Mouse (Mus musculus) lung, embryonic 16.5 days (tissue): ENCODE measurements around the gene Pcmt1. TPM values are rescaled to one million over a fixed set of nuclear protein-coding genes. Genes with fewer than 3 reads are reported as not detected.

Experiments
- ATAC-seq: fragments of 200-750 bp; cut with Nextera tagmentation; 2 replicates; pipeline ENCODE4 v1.8.0; 2017; ENCODE audit warnings: low read depth, mild to moderate bottlenecking, moderate library complexity
- H3K27ac ChIP-seq: fragments of 300-500 bp; sonication (generic); 2 replicates; pipeline ENCODE4 v1.5.1; 2014; ENCODE audit warnings: mild to moderate bottlenecking, control low read depth, low read length
- H3K27me3 ChIP-seq: fragments of 300-500 bp; sonication (generic); 2 replicates; pipeline ENCODE4 v1.6.1; 2014; ENCODE audit warnings: low read depth, low read length, mixed read lengths; ENCODE audit not compliant: control insufficient read depth, insufficient read depth
- H3K36me3 ChIP-seq: fragments of 300-500 bp; sonication (generic); 2 replicates; pipeline ENCODE4 v1.6.1; 2014; ENCODE audit warnings: low read length; ENCODE audit not compliant: control insufficient read depth, insufficient read depth
- H3K4me1 ChIP-seq: fragments of 300-500 bp; sonication (generic); replicated peaks from 2 replicates; pipeline ENCODE4 v1.6.1; 2014; ENCODE audit warnings: low read length, mixed read lengths; ENCODE audit not compliant: control insufficient read depth, insufficient read depth
- H3K4me2 ChIP-seq: fragments of 300-500 bp; sonication (generic); 2 replicates; pipeline ENCODE4 v1.6.1; 2014; ENCODE audit warnings: low read depth, low read length, control low read depth
- H3K4me3 ChIP-seq: fragments of 300-500 bp; sonication (generic); 2 replicates; pipeline ENCODE4 v1.5.1; 2014; ENCODE audit warnings: mild to moderate bottlenecking, low read length, control low read depth
- H3K9ac ChIP-seq: fragments of 300-500 bp; sonication (generic); 2 replicates; pipeline ENCODE4 v1.6.1; 2014; ENCODE audit warnings: low read length, control low read depth
- H3K9me3 ChIP-seq: fragments of 300-500 bp; sonication (generic); 2 replicates; pipeline ENCODE4 v1.6.1; 2016; ENCODE audit warnings: low read length; ENCODE audit not compliant: control insufficient read depth
- WGBS: fragments of 180-500 bp; shearing (Covaris S2); extraction: QIAGEN DNeasy Blood & Tissue Kit; methylation state at CpG from one replicate; pipeline ENCODE4 v1.1.7; 2014; 5-methylcytosine and 5-hydroxymethylcytosine counted together
- polyA plus RNA-seq: library from polyadenylated mRNA; unstranded; fragments of >200 nt; fragmentation: Nextera tagmentation; extraction: Ambion mirVana; gene quantifications from 2 replicates; pipeline ENCODE4 v1.2.1, GENCODE M21; 2015

Pcmt1 gene
- polyA plus RNA-seq, 1 experiment from 2014 or later: 126 TPM

DNA sequence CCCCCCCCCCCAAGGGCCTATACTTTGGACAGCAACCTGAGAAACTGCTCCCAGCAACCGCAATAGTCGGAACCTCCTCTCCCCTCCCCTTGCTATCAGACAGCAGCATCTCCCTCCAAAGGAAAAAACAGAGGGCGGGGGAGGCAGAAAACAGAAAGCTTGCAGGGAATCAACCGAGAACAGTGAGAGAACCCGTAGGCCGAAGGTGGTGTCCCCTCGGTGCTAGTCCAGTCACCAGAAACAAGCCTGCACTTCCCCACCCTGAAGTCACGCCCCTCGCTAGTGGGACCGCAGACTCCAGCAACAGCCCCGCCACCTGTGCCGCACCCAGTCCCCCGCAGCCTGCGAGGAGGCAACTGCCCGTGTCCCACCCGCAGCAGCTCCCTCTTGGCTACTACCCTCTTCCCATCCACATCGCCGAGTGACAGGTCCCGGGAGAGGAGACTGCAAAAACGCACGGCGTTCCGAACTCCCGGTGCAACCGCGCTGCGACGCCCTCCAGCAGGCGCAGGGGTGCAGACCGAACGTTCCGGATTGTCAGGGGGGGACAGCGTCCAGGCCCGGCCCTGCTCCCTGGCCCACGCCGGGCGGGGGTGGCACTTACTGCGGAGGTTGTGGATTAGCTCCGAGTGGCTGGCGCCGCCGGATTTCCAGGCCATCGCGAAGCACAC, 18.3 kb downstream of the Pcmt1 start:
- Histone ChIP-seq H3K36me3 (no peaks in the 10 kb centered on the region), H3K9me3 (no peaks in the 10 kb centered on the region), H3K9ac (peak overlapping the region; percentile 97), H3K4me2 (peak overlapping the region; percentile 91), H3K27me3 (no peaks in the 10 kb centered on the region), H3K27ac (peak overlapping the region; percentile 88), H3K4me1 (peaks cover 13% of the 10 kb centered on the region), H3K4me3 (peak overlapping the region; percentile 99)
- ATAC-seq: peak; percentile 85
- 2% methylated on average over 36 of the region's 44 CpGs for WGBS

DNA sequence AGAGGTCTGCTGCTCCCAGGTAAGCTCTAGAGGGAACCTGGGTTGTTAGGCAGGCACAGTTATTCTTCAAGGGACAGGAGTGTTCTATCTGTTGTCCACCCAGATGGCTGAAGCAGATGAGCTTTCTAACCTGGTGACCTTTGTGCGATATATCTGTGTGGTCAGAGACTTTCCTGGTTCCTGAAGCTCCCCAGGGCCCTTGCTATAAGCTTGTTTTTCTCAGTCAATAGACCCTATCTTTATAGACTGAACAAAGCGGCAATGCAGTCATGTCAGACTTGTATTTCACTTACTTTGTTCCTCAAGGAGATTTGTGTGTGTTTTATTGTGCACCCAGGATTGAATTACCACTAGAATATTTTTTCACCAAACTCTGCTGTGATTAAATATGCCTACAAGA, 29.9 kb downstream of the Pcmt1 start:
- no peak overlapping the region for H3K27ac ChIP-seq
- no peak for ATAC-seq
- WGBS: 93% methylated on average over 2 of the region's 2 CpGs

DNA sequence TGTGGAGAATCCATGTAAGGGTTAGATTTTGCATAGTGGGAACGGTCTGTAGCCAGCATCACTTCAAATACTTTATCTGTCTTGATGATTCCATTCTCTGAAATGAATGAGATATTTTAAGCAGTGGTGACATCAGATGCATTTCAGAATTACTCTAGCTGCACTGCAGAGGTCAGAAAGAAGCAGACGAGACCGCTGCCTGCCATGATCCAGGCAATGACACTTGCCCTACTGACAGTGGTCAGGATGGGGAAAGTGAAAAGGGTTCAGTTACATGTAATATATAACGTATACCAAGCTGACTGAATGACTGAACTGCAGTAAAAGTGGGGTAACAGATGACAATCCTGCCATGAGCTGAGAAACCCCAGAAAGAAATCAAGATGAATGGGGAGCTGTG, 31.9 kb downstream of the Pcmt1 start:
- Histone ChIP-seq H3K27ac (no peak overlapping the region), H3K27me3 (no peaks in the 10 kb centered on the region), H3K4me2 (no peak overlapping the region), H3K4me1 (no peaks in the 10 kb centered on the region), H3K9me3 (no peaks in the 10 kb centered on the region), H3K4me3 (no peak overlapping the region), H3K36me3 (peaks cover 21% of the 10 kb centered on the region), H3K9ac (no peak overlapping the region)
- ATAC-seq: no peak
- WGBS: 85% methylated on average over 4 of the region's 4 CpGs

More for the DNA sequence above, 29.9 kb downstream of the Pcmt1 start:
- no peak overlapping the region for H3K4me3 ChIP-seq
- no peaks in the 10 kb centered on the region for H3K4me1 ChIP-seq
- H3K27me3 ChIP-seq: no peaks in the 10 kb centered on the region
- H3K36me3 ChIP-seq: peaks cover 15% of the 10 kb centered on the region
- H3K4me2 ChIP-seq: no peak overlapping the region
- H3K9me3 ChIP-seq: no peaks in the 10 kb centered on the region
- H3K9ac ChIP-seq: no peak overlapping the region

DNA sequence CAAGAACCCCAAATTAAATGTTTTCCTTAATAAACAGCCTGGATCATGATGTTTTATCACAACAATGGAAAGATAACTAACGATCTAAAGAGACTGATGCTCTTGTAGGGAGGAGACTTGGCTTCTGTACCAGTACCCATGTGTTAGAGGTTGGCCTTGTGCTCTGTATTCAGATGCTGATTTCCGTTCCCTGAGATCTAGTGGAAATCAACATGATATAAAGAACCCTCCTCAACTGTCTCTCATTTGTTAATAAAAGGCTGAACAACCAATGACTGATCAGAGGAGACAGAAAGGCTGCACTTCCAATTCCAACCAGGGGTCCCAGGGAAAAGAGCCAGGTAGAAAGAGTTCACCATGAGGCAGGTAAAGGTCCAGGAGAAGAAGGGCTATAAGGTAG, 35.0 kb downstream of the Pcmt1 start:
- ATAC-seq: no peak
- Histone ChIP-seq H3K4me2 (no peak overlapping the region), H3K36me3 (peaks cover 24% of the 10 kb centered on the region), H3K9ac (no peak overlapping the region), H3K27me3 (no peaks in the 10 kb centered on the region), H3K9me3 (no peaks in the 10 kb centered on the region), H3K27ac (no peak overlapping the region), H3K4me3 (no peak overlapping the region), H3K4me1 (no peaks in the 10 kb centered on the region)
- 79% methylated on average over 2 of the region's 2 CpGs for WGBS

DNA sequence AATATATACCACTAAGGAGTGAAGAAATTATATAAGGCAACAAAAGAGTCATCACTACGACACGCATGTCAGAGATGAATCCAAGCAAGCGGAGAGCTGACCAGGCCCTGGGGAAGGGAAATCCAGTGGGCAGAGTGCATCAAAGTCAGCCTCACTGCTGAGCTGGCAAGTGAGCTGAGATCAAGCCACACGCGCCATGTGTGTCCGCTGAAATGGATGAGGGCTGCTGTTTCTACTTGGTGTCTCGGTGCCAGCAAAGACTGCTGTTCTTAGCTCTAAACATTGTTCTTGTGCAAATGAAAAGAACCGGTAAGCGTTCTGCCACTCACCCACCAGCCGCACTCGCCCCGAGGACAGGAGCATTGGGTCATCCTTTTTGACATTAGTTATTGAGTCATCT, 40.6 kb downstream of the Pcmt1 start:
- H3K9ac ChIP-seq: no peak overlapping the region
- H3K27ac ChIP-seq: no peak overlapping the region
- WGBS: 97% methylated on average over 12 of the region's 12 CpGs
- no peak overlapping the region for H3K4me3 ChIP-seq
- no peaks in the 10 kb centered on the region for H3K9me3 ChIP-seq
- no peaks in the 10 kb centered on the region for H3K27me3 ChIP-seq
- H3K4me2 ChIP-seq: no peak overlapping the region
- H3K36me3 ChIP-seq: peaks cover 34% of the 10 kb centered on the region
- no peaks in the 10 kb centered on the region for H3K4me1 ChIP-seq
- no peak for ATAC-seq

DNA sequence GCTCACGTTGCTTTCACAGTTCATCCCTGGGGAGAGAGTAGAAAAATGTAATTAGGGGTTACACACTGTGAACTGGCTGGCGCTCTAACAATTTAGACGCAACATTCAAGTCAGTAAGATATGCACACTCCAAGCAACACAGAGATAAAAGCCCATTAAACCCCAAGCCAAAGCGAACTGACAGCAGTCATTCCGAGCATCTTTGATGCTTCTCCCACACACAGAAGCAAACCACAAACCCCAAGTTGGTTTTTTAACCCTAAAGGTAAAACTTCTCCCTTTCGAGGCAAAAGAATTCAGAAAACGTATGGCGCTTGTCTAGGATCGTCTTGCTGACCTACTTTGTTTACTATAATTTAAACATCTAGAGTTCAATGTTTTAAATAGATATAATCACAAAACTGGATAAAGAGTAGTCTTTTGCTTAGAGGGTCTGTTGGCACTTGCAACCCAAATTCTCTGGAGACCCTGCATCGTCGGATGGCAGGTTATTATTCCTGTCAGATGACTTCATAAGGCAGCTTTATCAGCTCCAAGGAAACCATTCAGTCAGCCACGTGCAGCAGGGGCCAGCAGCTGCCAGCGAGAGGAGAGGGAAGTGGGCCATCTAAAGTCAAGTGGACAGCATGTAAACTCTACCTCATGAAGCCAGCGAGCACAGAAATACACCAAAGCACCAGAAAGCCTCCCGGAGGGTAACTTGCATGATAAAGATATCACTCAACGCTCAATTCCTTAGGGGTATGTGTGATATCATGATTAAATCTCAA, 49.8 kb downstream of the Pcmt1 start:
- Histone ChIP-seq H3K27ac (no peak overlapping the region), H3K4me3 (no peak overlapping the region), H3K36me3 (peaks cover 9% of the 10 kb centered on the region), H3K4me2 (no peak overlapping the region), H3K9me3 (no peaks in the 10 kb centered on the region), H3K4me1 (no peaks in the 10 kb centered on the region), H3K9ac (no peak overlapping the region), H3K27me3 (no peaks in the 10 kb centered on the region)
- 58% methylated on average over 16 of the region's 16 CpGs for WGBS
- no peak for ATAC-seq

DNA sequence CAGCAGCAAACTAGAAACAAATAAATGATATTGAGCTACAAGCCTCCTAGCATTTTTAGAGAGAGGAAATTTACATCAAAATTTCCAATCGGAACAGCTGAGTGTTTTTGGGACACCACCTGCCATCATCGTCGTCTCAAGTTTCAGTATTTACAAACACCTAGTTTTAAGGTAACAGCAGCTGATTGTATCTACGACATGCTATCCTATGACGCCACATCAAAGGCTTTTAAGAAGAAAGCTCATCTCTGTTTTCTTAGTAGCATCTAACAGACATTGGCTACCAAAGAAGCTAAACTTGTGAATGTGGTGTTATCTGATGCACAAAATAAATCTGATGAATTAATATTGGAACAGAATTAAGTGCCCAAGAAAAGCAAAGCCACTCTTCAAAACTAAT, 50.6 kb downstream of the Pcmt1 start:
- no peak overlapping the region for H3K4me2 ChIP-seq
- no peak overlapping the region for H3K27ac ChIP-seq
- peaks cover 9% of the 10 kb centered on the region for H3K36me3 ChIP-seq
- ATAC-seq: no peak
- no peaks in the 10 kb centered on the region for H3K9me3 ChIP-seq
- H3K4me1 ChIP-seq: no peaks in the 10 kb centered on the region
- WGBS: 82% methylated on average over 5 of the region's 5 CpGs
- no peak overlapping the region for H3K9ac ChIP-seq
- no peak overlapping the region for H3K4me3 ChIP-seq
- H3K27me3 ChIP-seq: no peaks in the 10 kb centered on the region

DNA sequence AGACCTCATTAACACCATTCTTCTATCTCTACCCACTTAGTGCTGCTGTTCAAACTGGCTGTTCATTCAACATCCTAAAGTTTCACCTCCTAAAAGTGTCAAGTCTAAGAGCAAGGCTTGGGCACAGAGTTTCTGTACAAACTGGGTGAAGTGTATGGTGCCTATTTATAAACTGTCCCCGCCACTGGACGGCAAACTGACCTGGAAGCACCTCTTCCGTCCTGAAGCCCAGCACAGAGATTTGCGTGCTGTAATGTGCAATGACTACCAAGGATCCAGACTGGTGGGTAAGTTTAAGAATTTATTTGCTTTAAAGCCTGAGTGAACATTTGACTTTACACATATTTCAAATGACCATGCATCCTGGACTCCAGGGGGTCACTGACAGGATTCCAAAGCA, 51.8 kb downstream of the Pcmt1 start:
- H3K4me1 ChIP-seq: no peaks in the 10 kb centered on the region
- H3K4me3 ChIP-seq: no peak overlapping the region
- H3K27ac ChIP-seq: no peak overlapping the region
- WGBS: 89% methylated on average over 4 of the region's 4 CpGs
- H3K27me3 ChIP-seq: no peaks in the 10 kb centered on the region
- H3K9me3 ChIP-seq: no peaks in the 10 kb centered on the region
- peaks cover 9% of the 10 kb centered on the region for H3K36me3 ChIP-seq
- no peak overlapping the region for H3K4me2 ChIP-seq
- ATAC-seq: no peak
- no peak overlapping the region for H3K9ac ChIP-seq

DNA sequence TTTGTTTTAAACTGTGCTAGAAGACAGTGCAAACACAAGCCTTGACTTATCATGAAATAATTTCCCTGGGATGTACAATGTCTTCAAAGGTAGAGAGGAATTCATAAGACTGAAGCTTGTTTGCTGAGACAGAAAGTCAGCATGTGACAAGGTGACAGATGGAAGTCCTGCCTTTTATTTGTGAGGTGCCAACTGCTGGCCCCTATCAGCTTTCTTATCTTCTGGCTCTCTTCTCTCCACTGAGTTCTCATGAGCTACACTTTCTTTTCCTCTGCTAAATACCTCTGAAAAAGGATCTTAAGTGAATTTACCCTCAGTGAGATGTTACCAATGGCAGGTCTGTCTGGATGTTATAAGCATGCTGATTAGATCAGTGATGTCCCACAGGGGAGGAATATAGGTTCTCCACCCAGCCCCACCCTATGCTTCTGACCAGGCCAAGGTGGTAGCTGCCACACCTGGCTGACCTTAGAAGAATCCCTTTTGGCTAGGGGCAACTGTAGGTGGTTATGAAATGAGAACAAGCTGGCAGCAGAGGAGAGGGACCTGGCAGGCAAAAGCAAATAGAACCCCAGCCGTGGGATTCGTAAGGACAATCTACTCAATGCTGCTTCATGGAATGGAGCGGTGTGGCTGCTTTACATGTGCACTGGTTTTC, 56.9 kb downstream of the Pcmt1 start:
- H3K27ac ChIP-seq: no peak overlapping the region
- H3K4me2 ChIP-seq: no peak overlapping the region
- no peaks in the 10 kb centered on the region for H3K36me3 ChIP-seq
- H3K9ac ChIP-seq: no peak overlapping the region
- H3K4me3 ChIP-seq: no peak overlapping the region
- no peaks in the 10 kb centered on the region for H3K4me1 ChIP-seq
- no peaks in the 10 kb centered on the region for H3K27me3 ChIP-seq
- no peak for ATAC-seq
- WGBS: 82% methylated on average over 3 of the region's 3 CpGs
- H3K9me3 ChIP-seq: no peaks in the 10 kb centered on the region
